Mouse (Mus musculus) small intestine, adult 10 weeks (tissue): ENCODE data around the gene Gm13124. TPM values are rescaled to one million over a fixed set of nuclear protein-coding genes. Genes with fewer than 3 reads are reported as not detected.

Experiments
- polyA plus RNA-seq: library from polyadenylated mRNA; stranded (reverse); fragments of 350-450 nt; fragmentation: Illumina TruSeq; extraction: RNeasy Lipid Tissue Mini Kit (QIAGEN cat#74804); gene quantifications from one replicate; pipeline ENCODE4 v1.2.3, GENCODE M21; 2014; ENCODE audit warnings: low replicate concordance

Gene Gm13124
- polyA plus RNA-seq = not detected

DNA sequence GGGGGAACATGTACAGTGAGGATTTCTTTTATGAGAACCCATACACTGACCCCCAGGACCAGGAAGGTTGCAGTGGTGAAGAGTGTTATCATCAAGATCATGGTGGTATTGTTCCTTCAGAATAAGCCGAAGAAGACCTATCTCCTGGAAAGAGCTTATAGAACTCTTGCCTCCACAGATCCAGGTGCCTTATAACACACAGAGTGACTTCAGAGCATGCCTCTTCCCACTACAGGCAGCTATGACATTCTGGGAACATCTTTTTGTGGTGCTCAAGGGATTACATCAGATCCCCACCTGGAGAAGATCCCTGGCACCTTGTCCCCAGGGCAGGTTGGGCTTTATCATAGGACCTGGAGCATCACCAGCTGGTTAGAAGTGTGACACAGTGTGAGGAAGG is at the start of gene Gm13124:
Gene Gm13124, minus strand, starts transcription at position 101 of the 400 bp plus-strand sequence.

DNA sequence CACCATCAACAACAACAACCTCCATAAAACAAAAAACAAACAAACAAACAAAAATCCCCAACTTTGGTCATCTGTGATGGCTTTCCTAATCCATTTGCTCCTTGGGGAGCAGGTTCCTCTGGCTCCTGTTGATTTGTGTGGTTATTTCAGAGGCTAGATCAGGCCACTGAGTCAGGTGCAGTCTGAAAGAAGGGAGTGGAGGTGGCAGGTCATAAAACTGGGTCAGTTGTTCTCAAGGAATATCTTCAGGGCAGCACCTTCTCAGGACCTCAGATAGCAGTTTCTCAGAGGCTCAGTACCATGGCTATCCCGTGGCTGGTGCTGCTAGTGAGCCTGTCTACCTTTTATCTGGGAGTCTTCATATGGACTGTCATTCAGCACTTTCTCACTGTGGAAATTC is 48.5 kb upstream of the Gm13124 start, which contains the start of gene Aadacl4:
Gene Aadacl4, plus strand, starts transcription at position 301 of the 400 bp plus-strand sequence.

DNA sequence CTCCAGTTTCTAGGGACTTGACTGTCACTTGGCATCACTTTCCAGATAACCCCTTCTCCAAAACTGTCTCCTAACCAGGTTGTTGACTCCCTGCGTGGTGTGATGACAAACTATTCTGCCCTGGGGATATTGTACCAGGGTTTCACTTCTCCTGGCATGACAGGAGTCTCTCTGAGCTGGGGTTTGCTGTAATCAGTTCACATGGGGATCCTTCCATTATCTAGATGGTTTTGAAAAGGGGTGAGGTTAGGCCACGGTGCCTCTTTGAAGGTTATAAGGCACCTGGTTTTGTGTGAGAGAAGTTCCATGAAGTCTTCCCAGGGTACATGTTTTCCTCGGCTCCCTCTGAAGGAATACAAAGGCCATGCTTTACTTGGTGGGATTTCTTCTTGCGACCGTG is 45.4 kb downstream of the Gm13124 start, which contains the start of gene 9430007A20Rik:
Gene 9430007A20Rik, plus strand, starts transcription at position 301 of the 400 bp plus-strand sequence.

Other genes starting within 250 kb of the Gm13124 start
- not detected for gene Gm13128, start 234.9 kb downstream of the Gm13124 start, polyA plus RNA-seq
- gene Gm13119, start 207.2 kb downstream of the Gm13124 start, polyA plus RNA-seq = not detected
- not detected for gene Pramef20, start 187.2 kb downstream of the Gm13124 start, polyA plus RNA-seq
- gene Pramef12, start 156.7 kb downstream of the Gm13124 start, polyA plus RNA-seq = not detected
- gene 1700012P22Rik, start 126.4 kb downstream of the Gm13124 start, polyA plus RNA-seq = not detected
- not detected for gene Gm9944, start 111.8 kb downstream of the Gm13124 start, polyA plus RNA-seq
- gene Aadacl3, start 101.4 kb downstream of the Gm13124 start, polyA plus RNA-seq = not detected
- not detected for gene 9430007A20Rik, start 45.3 kb downstream of the Gm13124 start, polyA plus RNA-seq
- not detected for gene Aadacl4, start 48.6 kb upstream of the Gm13124 start, polyA plus RNA-seq
- not detected for gene Gm436, start 121.2 kb upstream of the Gm13124 start, polyA plus RNA-seq
- not detected for gene Gm13178, start 156.3 kb upstream of the Gm13124 start, polyA plus RNA-seq
- gene Gm438, start 221.4 kb upstream of the Gm13124 start, polyA plus RNA-seq = not detected